Mouse (Mus musculus): ENCODE results near the gene Ccdc6. TPM values are rescaled to one million over a fixed set of nuclear protein-coding genes. Genes with fewer than 3 reads are reported as not detected.

Gene Ccdc6
- polyA plus RNA-seq, 1 experiment, result 15.5 TPM

- Histone ChIP-seq H3K36me3 (ENCODE audit: control insufficient read depth, insufficient read depth) (no peaks in the 10 kb centered on the region), H3K4me3 (no peak overlapping the region), H3K4me2 (ENCODE audit: low read depth) (no peak overlapping the region), H3K79me2 (ENCODE audit: control insufficient read depth, insufficient read depth) (no peaks in the 10 kb centered on the region), H3ac (ENCODE audit: control insufficient read depth, insufficient read length) (no peak overlapping the region), H3K27me3 (ENCODE audit: control insufficient read depth, insufficient read depth, insufficient read length) (no peaks in the 10 kb centered on the region)
- TF ChIP-seq POLR2A (IDR thresholded peaks at IDR 0.05; ENCODE audit: insufficient read length, low read depth) (no peak), SRF (IDR thresholded peaks at IDR 0.05; ENCODE audit: control insufficient read depth, insufficient read length, low read depth) (no peak), E2F4 (IDR thresholded peaks at IDR 0.05; ENCODE audit: insufficient read depth) (no peak), CEBPB (IDR thresholded peaks at IDR 0.05; ENCODE audit: insufficient read depth, poor library complexity, severe bottlenecking) (no peak), MYOG (IDR thresholded peaks at IDR 0.05; ENCODE audit: control insufficient read depth in 1 of 3, insufficient read depth in 1 of 3, insufficient read length in 2 of 3, low read depth in 2 of 3) (peak in 2 of 3 experiments; percentile 44 to 53), MYOD1 (IDR thresholded peaks at IDR 0.05; ENCODE audit: control insufficient read depth in 1 of 3, insufficient read length in 2 of 3, low read depth in 2 of 3) (peak in 2 of 3 experiments; percentile 31 to 58)
These were observed 133.4 kb downstream of the Ccdc6 start for GRCm38 (mm10) chr10:70230352-70230751.

- no peaks in the 10 kb centered on the region for H3K79me2 ChIP-seq (ENCODE audit: control insufficient read depth, insufficient read depth)
- H3K4me3 ChIP-seq, result no peak overlapping the region
- TF ChIP-seq TCF3 (IDR thresholded peaks at IDR 0.05; ENCODE audit: insufficient read length, low read depth) (no peak), POLR2A (IDR thresholded peaks at IDR 0.05; ENCODE audit: insufficient read length, low read depth) (no peak), USF1 (IDR thresholded peaks at IDR 0.05; ENCODE audit: low read depth) (no peak), REST (IDR thresholded peaks at IDR 0.05; ENCODE audit: insufficient read depth, insufficient read length) (no peak), MAX (IDR thresholded peaks at IDR 0.05; ENCODE audit: low read depth) (no peak), E2F4 (IDR thresholded peaks at IDR 0.05; ENCODE audit: insufficient read depth) (no peak), CEBPB (IDR thresholded peaks at IDR 0.05; ENCODE audit: insufficient read depth, poor library complexity, severe bottlenecking) (no peak), SRF (IDR thresholded peaks at IDR 0.05; ENCODE audit: control insufficient read depth, insufficient read length, low read depth) (no peak), MYOD1 (IDR thresholded peaks at IDR 0.05; ENCODE audit: control insufficient read depth in 1 of 3, insufficient read length in 2 of 3, low read depth in 2 of 3) (no peak), MYOG (IDR thresholded peaks at IDR 0.05; ENCODE audit: control insufficient read depth in 1 of 3, insufficient read depth in 1 of 3, insufficient read length in 2 of 3, low read depth in 2 of 3) (no peak), TCF12 (IDR thresholded peaks at IDR 0.05; ENCODE audit: insufficient read depth, poor library complexity, severe bottlenecking) (no peak), POLR2AphosphoS2 (IDR thresholded peaks at IDR 0.05; ENCODE audit: insufficient read length, low read depth) (no peak)
- no peaks in the 10 kb centered on the region for H3K27me3 ChIP-seq (ENCODE audit: control insufficient read depth, insufficient read depth, insufficient read length)
- H3K36me3 ChIP-seq (ENCODE audit: control insufficient read depth, insufficient read depth), result no peaks in the 10 kb centered on the region
- H3K4me2 ChIP-seq (ENCODE audit: low read depth), result no peak overlapping the region
- no peak overlapping the region for H3ac ChIP-seq (ENCODE audit: control insufficient read depth, insufficient read length)
These were observed 141.0 kb downstream of the Ccdc6 start for GRCm38 (mm10) chr10:70237936-70238335.

Other genes starting within 250 kb of the Ccdc6 start
- gene Mrln, start 107.5 kb downstream of the Ccdc6 start, polyA plus RNA-seq (2012; fragmentation: generic; extraction: Trizol), result 32.8 TPM
- 0.04 TPM for gene Slc16a9, start 148.0 kb downstream of the Ccdc6 start, polyA plus RNA-seq (2012; fragmentation: generic; extraction: Trizol)